Mouse (Mus musculus): ENCODE measurements around the gene Necab3. TPM values are rescaled to one million over a fixed set of nuclear protein-coding genes. Genes with fewer than 3 reads are reported as not detected.

Gene Necab3
- total RNA-seq, 2 experiments from 2014 or later = 0.69 to 1.4 TPM

GRCm38 (mm10) chr2:154571976-154572375 is 13.3 kb upstream of the Necab3 start:
- no peak for DNase-seq

- no peak for DNase-seq
These were observed 12.6 kb upstream of the Necab3 start for GRCm38 (mm10) chr2:154571266-154571665.

- DNase-seq = no peak
These were observed 12.0 kb upstream of the Necab3 start for GRCm38 (mm10) chr2:154570666-154571065.

DNA sequence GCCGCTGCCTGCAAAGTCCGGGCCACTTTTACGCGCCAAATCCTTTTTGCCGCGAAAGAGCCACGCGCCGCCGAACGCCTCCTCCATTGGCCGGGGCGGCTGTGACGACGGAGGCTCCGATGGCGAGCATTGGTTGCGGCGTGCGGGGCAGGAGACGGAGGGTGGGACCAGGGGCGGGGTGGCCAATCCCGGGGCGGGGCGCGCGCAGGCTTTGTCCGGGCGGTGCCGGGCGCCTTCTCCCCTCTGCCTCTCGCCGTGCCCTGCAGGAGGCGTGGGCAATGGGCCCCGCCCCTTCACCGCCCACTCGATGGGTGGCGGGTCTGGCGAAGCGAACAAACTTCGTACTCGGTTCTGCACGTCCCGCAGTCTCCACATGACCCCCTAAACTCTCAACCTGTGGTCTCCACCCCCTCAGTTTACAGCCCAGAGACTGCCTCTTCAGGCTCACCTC is 11.2 kb upstream of the Necab3 start, which contains the start of gene E2f1:
Gene E2f1 (minus strand): TSS at position 57 of the 451 bp plus-strand sequence.
- DNase-seq = peak; percentile 98

DNA sequence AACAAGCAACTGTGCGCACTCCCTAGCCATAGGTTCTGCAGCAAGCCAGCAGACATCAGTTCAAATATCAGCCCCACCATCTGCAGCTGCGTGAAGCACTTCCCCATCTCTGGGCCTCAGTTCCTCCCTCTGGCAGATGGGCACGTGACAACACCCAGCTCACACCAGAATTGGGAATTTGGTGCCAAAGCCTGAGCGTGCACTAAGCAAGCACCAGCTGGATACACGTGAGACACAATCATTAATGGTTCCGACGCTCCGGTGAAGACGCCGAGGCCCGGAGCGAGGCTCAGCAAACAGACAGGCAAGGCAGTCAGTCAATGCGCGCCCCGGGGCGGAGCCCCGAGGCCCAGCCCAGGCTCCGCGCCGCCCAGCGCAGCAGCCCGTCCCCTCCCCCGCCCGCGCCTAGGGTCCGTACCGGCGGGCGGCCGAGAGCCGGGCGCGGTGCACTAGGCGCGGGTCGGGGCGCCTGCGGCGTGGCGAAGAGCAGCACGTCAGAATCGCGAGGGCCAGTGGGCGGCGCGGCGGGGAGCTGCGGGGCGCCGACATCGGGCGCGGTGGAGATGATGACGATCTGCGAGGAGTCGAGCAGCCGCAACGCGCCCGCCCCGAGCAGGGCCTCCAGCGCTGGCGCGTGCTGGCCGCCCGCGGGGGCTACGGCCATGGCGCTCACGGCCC is 10.5 kb upstream of the Necab3 start:
- peak; percentile 57 for DNase-seq

DNA sequence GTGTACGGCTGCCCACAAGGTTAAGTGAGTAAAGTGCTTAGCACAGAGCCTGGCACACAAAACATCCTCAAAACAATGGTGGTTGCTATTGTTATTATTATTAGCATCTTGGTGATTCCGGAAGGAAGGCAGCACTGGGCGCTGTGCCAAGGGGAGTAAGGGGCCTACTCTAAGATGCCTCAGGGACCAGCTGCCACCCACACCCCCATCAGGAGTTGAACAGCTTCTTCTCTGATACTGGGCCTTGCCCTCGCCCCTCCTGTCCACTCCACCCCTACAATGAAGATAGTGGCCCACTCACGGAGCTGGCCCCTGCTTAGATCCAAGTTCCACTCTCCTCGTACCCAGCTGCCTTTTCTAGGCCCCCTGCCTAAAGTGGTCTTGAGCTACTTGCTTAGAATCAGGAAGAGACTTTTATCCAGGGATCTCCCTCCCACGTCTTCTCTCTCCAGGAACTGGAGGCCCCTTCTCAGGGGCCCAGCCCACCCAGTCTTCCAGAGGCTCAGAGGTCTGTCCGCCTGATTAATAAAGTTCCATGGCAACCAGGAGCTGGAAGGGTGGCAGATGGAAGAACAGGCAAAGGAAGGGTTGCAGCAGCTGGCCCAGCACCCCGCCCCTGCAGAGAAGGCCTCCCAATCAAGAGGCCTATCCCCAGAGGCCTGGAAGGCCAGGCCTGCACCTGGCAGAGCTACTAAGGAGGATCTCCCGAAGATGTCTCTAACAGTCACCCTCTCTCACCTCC is 9.8 kb upstream of the Necab3 start:
- DNase-seq = no peak

DNA sequence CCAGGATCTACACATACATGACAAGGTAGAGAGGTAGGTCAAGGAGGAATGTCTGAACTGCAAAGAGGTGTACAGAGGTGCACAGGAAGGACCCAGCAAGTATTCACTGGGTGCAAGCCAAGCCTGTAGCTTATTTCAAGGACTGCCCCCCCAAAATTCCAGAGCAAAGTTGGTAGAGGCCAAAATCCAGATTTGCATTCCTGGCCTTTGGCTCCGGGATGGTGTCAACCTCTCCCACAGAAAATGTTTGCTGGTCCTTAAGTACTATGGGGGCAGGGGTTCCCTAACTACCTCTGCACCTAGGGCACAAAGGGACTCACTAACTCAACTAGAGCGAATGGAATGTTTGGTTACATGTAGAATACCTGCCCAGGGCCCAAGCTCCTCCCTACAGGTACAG is 9.1 kb upstream of the Necab3 start:
- DNase-seq = no peak

DNA sequence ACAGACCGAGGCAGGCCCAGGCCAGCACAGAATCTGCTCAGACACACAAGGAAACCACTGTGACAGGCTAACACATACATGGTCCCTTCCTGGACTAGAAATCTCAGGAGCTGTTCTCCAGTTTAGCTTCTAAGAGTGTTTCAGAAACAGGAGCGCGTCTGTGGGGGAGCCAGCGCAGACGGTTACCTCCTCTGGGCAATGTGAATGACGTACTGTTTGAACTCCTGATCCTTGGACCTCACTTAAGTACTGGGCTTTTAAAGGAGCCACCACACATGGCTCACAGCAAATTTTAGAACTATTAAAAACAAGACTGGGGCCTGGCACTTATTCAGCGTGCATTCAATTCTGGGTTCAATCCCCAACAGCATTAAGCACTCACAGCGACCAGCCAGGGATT is 8.0 kb upstream of the Necab3 start:
- DNase-seq = no peak

- no peak for DNase-seq
These were observed 6.9 kb upstream of the Necab3 start for GRCm38 (mm10) chr2:154565562-154565961.

GRCm38 (mm10) chr2:154563612-154564170 is 5.0 kb upstream of the Necab3 start:
- no peak for DNase-seq

DNA sequence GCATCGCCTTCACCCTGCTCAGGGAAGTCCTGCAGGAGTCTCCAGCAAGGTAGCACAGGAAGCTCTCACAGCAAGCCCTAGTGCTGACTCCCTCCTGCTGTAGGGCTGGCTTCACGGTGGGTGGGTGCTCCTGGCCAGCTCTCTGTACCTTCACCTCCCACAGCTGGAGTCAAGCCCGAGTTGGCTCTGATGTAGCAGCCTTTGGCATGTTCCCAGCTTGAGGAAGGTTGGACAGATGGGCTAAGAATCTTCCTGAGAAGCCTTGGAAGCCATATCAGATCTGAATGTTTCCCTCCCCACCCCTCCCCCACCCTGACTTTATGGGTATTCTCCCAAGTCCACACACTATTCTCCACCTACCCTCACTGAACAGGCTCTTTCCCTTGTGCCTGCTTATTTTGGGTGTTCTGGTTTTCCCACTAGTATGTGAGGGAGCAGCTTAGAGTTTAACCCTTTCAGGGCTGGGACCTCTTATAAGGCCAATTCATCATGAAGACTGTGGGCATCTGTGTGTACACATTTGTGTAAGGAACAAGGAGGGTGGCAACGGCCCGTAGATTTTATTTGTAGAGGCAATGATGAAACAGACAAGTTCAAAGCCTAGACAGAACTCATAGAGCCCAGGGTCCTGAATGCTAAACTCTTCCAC is 1.4 kb downstream of the Necab3 start:
- no peak for DNase-seq

- no peak for DNase-seq
These were observed 3.5 kb downstream of the Necab3 start for GRCm38 (mm10) chr2:154555235-154555634.

DNA sequence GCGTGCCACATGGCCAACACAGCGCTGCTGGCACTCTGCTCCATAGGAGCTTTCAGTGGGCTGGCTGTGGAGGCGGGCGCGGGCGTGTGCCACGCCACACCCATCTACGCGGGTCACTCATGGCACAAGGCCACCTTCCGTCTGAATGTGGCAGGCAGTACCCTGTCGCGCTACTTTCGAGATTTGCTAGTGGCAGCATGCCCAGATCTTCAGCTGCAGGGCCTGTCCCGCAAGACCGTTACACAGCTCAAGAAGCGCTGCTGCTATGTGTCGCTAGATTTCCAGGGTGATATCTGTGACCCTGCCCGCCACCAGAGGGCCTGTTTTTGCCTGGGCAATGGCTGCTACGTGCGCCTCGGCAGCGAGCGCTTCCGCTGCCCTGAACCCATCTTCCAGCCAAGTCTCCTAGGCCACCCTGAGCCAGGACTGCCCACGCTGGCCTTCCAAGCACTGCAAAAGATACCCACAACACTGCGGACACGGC is 6.2 kb downstream of the Necab3 start:
- peak; percentile 73 for DNase-seq

DNA sequence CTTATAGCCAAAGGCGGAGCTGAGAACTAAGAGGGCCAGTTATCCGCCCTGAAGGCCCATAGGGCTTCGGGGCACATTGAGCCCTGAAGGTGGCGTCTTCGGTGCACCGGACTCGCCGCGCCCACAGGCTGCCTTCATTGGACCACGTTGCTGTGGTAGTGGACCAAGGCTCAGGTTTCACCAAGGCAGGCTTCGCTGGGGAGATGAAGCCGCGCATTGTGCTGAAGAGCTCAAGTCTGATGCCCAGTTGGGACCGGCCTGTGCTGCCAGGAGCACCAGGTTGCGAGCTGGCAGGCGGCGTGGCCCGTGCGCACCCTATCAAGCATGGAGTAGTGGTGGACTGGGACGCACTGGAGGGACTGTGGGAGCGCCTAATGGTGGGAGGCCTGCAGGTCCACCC is 6.8 kb downstream of the Necab3 start:
- peak; percentile 37 for DNase-seq

DNA sequence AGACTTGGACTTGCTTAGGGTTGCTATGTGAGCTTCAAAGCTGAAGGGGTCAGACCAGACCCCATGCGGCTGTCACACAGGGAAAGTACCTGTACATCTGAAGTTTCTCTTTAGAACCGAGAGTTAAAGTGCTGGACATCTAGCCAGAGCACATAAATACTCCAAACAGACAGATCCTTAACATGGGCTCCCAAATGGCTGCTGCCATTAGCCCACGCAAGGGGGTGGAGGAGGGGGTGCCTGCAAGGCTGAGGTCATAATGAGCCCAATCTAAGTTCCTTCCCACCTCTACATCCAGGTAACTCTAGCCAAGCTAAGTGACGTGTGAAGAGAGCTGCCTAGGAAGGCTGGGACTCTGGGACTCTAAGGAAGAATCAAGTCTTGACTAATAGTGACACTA is 7.2 kb downstream of the Necab3 start, which contains the start of gene Actl10:
Gene Actl10 (plus strand): TSS at position 301 of the 400 bp plus-strand sequence.
- no peak for DNase-seq

DNA sequence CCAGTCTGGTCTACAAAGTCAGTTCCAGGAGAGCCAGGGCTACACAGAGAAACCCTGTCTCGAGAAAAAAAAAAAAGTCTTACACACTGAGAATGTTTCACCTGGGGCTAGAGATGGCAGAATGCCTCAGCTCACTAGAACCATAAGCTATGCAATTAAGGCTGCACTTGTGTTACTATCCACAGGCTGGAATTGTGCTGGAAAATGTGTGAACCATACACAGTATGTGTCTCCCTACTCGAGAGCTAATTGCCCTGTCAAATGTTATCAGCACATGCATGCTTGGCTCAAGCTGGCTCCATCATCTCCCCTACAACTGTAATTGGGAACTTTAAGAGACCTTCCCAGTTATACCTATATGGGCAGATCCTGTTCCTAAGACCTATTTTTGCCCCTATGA is 7.8 kb downstream of the Necab3 start:
- no peak for DNase-seq

DNA sequence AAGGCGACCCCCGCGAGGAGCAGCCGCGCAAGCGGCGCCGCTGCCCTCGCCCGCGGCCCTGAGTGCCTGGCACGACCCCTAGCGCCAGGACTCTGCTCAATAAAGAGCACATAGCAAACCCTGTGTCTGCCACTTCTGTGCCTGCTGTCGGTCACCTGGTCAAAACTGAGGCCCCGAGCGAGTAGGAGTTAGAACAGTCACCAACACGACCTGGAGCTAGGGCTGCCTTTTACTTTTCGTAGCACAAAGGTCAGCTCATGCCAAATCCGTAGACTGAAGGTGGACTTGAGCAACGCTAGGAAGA is 8.9 kb downstream of the Necab3 start:
- DNase-seq = no peak

DNA sequence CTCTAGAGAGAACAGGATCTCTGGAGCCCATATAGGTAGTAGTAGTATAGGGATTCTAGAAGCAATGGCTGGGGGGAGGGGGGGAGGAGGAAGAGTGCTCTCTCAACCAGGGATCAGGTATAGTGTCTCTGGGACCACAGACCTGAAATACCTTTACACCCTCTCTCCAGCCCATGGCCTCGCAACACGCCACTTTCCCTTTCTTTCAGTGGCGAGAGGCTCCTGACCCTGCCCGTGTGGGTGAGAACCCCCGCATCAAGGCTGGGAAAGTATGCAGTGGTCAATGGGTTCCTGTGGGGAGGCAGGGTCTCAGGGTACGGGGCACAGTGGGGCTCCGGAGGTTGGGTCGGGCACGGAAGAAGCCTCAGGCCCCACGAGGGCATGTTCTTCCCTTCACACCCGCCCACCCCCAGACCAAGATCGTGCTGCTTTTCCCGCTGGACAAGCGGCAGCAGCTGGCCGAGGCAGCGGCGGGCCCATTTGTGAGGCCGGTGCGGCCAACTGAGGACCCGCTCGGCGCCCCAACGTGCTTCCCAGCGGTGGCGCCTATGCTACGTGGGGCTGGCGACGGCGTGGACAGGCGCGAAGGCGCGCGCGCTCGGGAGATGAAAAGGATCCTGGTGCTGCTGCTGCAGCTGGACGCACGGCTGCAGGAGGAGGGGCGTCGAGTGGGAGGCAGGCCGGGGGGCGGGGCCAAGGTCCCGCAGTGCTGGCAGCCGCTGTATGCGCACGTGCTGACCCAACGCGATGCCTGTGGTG is 9.4 kb downstream of the Necab3 start:
- peak; percentile 55 for DNase-seq

DNA sequence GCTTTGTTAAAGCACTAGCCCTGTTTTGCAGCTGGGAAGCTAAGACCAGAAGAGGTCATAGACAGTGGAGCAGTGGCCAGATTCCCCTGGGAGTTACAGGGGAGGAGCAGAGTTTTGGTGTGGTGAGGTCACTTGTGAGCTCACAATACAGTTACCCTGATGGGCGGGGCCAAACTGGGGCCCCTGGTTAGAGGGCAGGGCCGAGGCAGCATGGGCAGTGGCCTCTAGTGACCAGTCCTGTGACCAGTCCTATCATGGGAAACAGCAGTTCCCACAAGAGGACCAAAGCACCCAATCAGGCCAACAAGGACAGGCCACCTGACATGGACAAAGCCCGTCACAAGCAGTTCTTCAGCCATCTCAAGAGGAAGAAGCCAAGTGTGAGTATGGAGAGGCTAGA is 10.0 kb downstream of the Necab3 start:
- DNase-seq = peak; percentile 32

DNA sequence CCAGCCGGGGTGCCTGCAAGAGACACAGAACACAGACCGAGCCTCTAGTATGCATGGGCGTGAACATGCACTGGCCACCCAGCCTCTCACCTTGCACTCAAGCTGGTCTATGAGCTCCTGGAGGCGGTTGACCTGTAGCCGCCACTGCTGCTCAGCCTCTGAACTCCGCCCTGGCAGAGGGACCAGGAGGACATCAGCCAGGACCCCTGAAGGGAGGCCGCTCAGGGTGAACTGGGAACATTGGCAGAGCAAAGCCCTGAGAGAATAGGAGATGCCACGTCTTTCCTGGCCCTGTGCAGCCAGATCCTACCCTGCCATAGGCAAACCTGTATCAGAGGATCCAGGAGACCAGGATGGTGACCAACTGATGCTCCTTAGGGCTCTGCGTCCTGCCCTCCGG is 12.0 kb downstream of the Necab3 start, which contains the start of gene 1700003F12Rik:
Gene 1700003F12Rik (plus strand): TSS at position 375 of the 400 bp plus-strand sequence.
- DNase-seq = no peak

DNA sequence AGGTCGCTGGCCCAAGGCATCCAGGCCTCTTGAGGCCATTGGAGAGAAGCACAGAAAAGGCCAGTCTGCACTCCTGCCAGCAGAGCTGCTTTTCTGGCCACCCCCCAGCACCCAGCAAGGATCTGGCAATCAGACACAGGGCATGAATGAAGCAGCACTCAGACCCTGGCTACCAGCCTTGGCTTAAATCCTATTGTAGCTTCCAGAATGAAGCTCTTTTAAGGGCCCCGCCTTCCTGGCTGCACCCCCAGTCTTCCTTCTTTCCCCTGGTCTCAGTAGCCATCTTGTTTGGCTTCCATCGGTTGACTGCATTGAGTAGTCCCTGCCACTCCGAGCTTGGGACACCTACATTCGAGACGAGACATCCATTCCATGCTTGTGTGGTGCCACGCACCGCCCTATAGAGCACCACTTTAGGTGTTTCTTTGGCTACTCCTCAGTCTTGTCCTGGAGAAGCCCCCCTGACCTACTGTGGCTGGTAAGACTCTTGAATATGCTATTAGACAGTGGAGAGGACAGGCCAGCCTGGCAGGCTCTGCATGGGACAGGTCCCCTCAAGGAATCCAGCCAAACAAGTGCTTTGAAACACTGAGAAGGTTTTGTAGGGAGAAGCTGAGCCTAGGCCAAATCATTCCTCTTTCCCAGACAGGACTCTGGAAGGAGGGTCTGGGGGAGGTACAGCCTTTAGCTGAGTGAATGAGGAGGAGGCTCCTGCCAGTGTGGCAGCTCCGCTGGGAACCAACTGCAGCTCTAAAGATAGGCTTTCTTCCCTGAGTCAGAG is 14.9 kb downstream of the Necab3 start:
- DNase-seq = peak; percentile 84

Data from gastrocnemius, postnatal 25 days (tissue).